Mouse (Mus musculus): ENCODE measurements around the gene Gpx4. TPM values are rescaled to one million over a fixed set of nuclear protein-coding genes. Genes with fewer than 3 reads are reported as not detected.

The Gpx4 gene
- polyA plus RNA-seq, 1 experiment from 2014 or later = 1,058 TPM

DNA sequence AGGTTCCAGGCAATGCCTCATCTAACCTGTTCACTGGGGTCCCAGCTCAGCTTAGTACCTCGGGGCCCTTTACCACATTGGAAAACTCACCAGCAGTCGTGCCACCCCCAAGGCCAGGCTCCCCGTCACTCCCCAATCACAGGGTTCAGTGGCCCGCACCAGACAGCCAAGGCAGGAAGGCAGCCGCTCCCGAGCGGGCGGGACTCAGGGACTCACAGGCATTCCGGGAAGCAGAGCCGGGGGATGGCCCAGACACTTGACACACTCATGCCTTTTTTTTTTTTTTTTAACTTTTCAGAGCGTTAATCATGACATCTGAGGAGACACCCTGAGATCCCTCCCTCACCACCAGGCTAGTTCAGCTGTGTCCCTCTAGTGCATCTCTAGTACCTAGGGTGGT, 54.0 kb downstream of the Gpx4 start:
- Histone ChIP-seq H3K27ac (ENCODE audit: low read length) (peak overlapping the region; percentile 85), H3K36me3 (ENCODE audit: insufficient read depth, low read length) (no peaks in the 10 kb centered on the region), H3K9ac (replicated peaks; ENCODE audit: low read depth) (0 out of 2 replicates have a peak overlapping the region, but pooled peaks have one; percentile 96), H3K4me3 (ENCODE audit: low read depth, low read length) (peak overlapping the region; percentile 95; the same call in 1 of the 2 replicates), H3K9me3 (ENCODE audit: low read length) (no peaks in the 10 kb centered on the region), H3K4me1 (ENCODE audit: insufficient read depth, low read depth, low read length) (peaks cover 38% of the 10 kb centered on the region), H3K4me2 (replicated peaks; ENCODE audit: low read depth, low read length) (peak overlapping the region; percentile 97), H3K27me3 (replicated peaks; ENCODE audit: insufficient read depth, low read length) (no peaks in the 10 kb centered on the region)
- WGBS = 31% methylated on average over 11 of the region's 11 CpGs
- ATAC-seq (peak; percentile 52), DNase-seq (ENCODE audit: low spot score) (peak; percentile 71)
- TF ChIP-seq EP300 (IDR thresholded peaks at IDR 0.05) (peak; percentile 20; the same call in 1 of the 2 replicates), CTCF (IDR thresholded peaks at IDR 0.05) (no peak)

- H3K4me1 ChIP-seq (ENCODE audit: insufficient read depth, low read depth, low read length) = peaks cover 25% of the 10 kb centered on the region; the same call in 1 of the 2 replicates
- peak; percentile 91 for DNase-seq (ENCODE audit: low spot score)
- under 1% methylated on average over 32 of the region's 59 CpGs for WGBS
Measured at GRCm38 (mm10) chr10:80102216-80102915, 55.4 kb downstream of the Gpx4 start.

GRCm38 (mm10) chr10:80103032-80103431, 56.1 kb downstream of the Gpx4 start:
- Histone ChIP-seq H3K9ac (replicated peaks; ENCODE audit: low read depth) (peak overlapping the region; percentile 96; the same call in 1 of the 2 replicates), H3K27ac (ENCODE audit: low read length) (peak overlapping the region; percentile 85; the same call in 1 of the 2 replicates), H3K36me3 (ENCODE audit: insufficient read depth, low read length) (no peaks in the 10 kb centered on the region), H3K4me3 (ENCODE audit: low read depth, low read length) (no peak overlapping the region), H3K4me1 (ENCODE audit: insufficient read depth, low read depth, low read length) (peaks cover 21% of the 10 kb centered on the region; the same call in 1 of the 2 replicates), H3K9me3 (ENCODE audit: low read length) (no peaks in the 10 kb centered on the region), H3K4me2 (replicated peaks; ENCODE audit: low read depth, low read length) (no peak overlapping the region; the same call in 1 of the 2 replicates), H3K27me3 (replicated peaks; ENCODE audit: insufficient read depth, low read length) (no peaks in the 10 kb centered on the region)
- TF ChIP-seq EP300 (IDR thresholded peaks at IDR 0.05) (no peak), CTCF (IDR thresholded peaks at IDR 0.05) (no peak)
- DNase-seq (ENCODE audit: low spot score) = no peak
- ATAC-seq = no peak
- WGBS = 79% methylated on average over 2 of the region's 2 CpGs

More at GRCm38 (mm10) chr10:80102216-80102915, 55.4 kb downstream of the Gpx4 start:
- Histone ChIP-seq H3K4me2 (replicated peaks; ENCODE audit: low read depth, low read length) (peak overlapping the region; percentile 97), H3K27ac (ENCODE audit: low read length) (peak overlapping the region; percentile 85), H3K4me3 (ENCODE audit: low read depth, low read length) (peak overlapping the region; percentile 95), H3K9ac (replicated peaks; ENCODE audit: low read depth) (peak overlapping the region; percentile 96), H3K27me3 (replicated peaks; ENCODE audit: insufficient read depth, low read length) (no peaks in the 10 kb centered on the region), H3K36me3 (ENCODE audit: insufficient read depth, low read length) (no peaks in the 10 kb centered on the region), H3K9me3 (ENCODE audit: low read length) (no peaks in the 10 kb centered on the region)
- peak; percentile 86 for ATAC-seq
- TF ChIP-seq CTCF (IDR thresholded peaks at IDR 0.05) (no peak), EP300 (IDR thresholded peaks at IDR 0.05) (no peak)

DNA sequence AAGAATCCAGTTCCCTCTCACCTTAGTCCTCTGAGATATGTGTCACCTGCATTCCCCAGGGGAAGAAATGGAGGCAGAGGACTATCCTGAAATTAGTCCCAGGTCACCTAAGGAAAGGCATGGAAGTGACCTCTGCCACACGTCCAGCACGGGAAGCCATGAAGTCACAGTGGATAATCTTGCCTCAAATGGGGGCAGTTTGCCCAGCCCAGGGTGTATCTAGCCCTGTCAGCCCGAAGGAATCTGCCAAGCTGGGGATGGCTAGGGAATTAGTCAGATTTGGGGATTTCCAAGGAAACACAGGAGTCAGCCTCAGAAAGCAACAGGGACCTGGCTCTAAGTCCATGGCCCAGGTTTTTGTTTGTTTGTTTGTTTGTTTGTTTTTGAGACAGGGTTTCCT, 57.2 kb downstream of the Gpx4 start:
- Histone ChIP-seq H3K4me3 (ENCODE audit: low read depth, low read length) (no peak overlapping the region), H3K9me3 (ENCODE audit: low read length) (no peaks in the 10 kb centered on the region), H3K27me3 (replicated peaks; ENCODE audit: insufficient read depth, low read length) (no peaks in the 10 kb centered on the region), H3K27ac (ENCODE audit: low read length) (no peak overlapping the region), H3K36me3 (ENCODE audit: insufficient read depth, low read length) (no peaks in the 10 kb centered on the region), H3K4me2 (replicated peaks; ENCODE audit: low read depth, low read length) (no peak overlapping the region), H3K9ac (replicated peaks; ENCODE audit: low read depth) (no peak overlapping the region), H3K4me1 (ENCODE audit: insufficient read depth, low read depth, low read length) (peaks cover 18% of the 10 kb centered on the region; the same call in 1 of the 2 replicates)
- no peak for TF ChIP-seq EP300 (IDR thresholded peaks at IDR 0.05)
- no peak for TF ChIP-seq CTCF (IDR thresholded peaks at IDR 0.05)
- WGBS = 88% methylated on average over 3 of the region's 3 CpGs
- ATAC-seq (no peak), DNase-seq (ENCODE audit: low spot score) (no peak)

DNA sequence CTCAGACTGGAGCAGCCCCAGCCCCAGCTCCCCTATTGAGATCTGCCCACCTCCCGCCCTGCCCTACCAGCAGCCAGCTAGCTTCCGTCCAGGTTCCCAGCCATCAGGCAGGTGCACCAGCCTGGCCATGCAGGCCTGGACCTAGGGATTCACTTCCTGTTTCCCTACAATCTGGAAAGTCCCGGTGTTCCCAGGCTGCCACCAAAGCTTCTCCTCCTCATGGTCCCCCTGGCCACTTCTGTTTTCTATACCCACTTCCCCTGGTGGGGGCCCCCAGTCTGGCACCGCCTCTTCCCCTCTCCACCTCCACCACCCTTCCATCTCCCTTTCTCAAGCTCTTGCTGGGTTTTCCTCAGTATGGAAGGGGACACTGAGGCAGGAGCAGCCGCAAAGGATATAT, 58.5 kb downstream of the Gpx4 start, which contains the start of gene Sbno2:
Gene Sbno2, minus strand, starts transcription at position 112 of the 400 bp plus-strand sequence.
- Histone ChIP-seq H3K4me2 (replicated peaks; ENCODE audit: low read depth, low read length) (no peak within 1 kb of the TSS), H3K36me3 (ENCODE audit: insufficient read depth, low read length) (no peaks in the 10 kb centered on the region), H3K9me3 (ENCODE audit: low read length) (no peaks in the 10 kb centered on the region), H3K27me3 (replicated peaks; ENCODE audit: insufficient read depth, low read length) (no peaks in the 10 kb centered on the region), H3K9ac (replicated peaks; ENCODE audit: low read depth) (0 out of 2 replicates have a peak within 1 kb of the TSS, but pooled peaks have one; percentile 4), H3K4me1 (ENCODE audit: insufficient read depth, low read depth, low read length) (peaks cover 8% of the 10 kb centered on the region; the same call in 1 of the 2 replicates), H3K27ac (ENCODE audit: low read length) (0 out of 2 replicates have a peak within 1 kb of the TSS, but pooled peaks have one; percentile 26), H3K4me3 (ENCODE audit: low read depth, low read length) (no peak within 1 kb of the TSS)
- DNase-seq (ENCODE audit: low spot score) (no peak), ATAC-seq (no peak)
- TF ChIP-seq CTCF (IDR thresholded peaks at IDR 0.05) (no peak), EP300 (IDR thresholded peaks at IDR 0.05) (no peak)
- 72% methylated on average over 5 of the region's 5 CpGs for WGBS

GRCm38 (mm10) chr10:80105926-80106325, 59.0 kb downstream of the Gpx4 start:
- H3K4me2 ChIP-seq (replicated peaks; ENCODE audit: low read depth, low read length) = no peak overlapping the region
- no peak for ATAC-seq
- H3K27ac ChIP-seq (ENCODE audit: low read length) = 0 out of 2 replicates have a peak overlapping the region, but pooled peaks have one; percentile 26
- 56% methylated on average over 5 of the region's 5 CpGs for WGBS
- H3K4me1 ChIP-seq (ENCODE audit: insufficient read depth, low read depth, low read length) = peaks cover 6% of the 10 kb centered on the region; the same call in 1 of the 2 replicates
- H3K36me3 ChIP-seq (ENCODE audit: insufficient read depth, low read length) = no peaks in the 10 kb centered on the region
- DNase-seq (ENCODE audit: low spot score) = peak; percentile 34
- no peak for TF ChIP-seq CTCF (IDR thresholded peaks at IDR 0.05)
- TF ChIP-seq EP300 (IDR thresholded peaks at IDR 0.05) = no peak
- no peaks in the 10 kb centered on the region for H3K27me3 ChIP-seq (replicated peaks; ENCODE audit: insufficient read depth, low read length)
- 0 out of 2 replicates have a peak overlapping the region, but pooled peaks have one; percentile 4 for H3K9ac ChIP-seq (replicated peaks; ENCODE audit: low read depth)
- H3K9me3 ChIP-seq (ENCODE audit: low read length) = no peaks in the 10 kb centered on the region
- no peak overlapping the region for H3K4me3 ChIP-seq (ENCODE audit: low read depth, low read length)

Other genes starting within 250 kb of the Gpx4 start
- gene Misp, start 226.2 kb upstream of the Gpx4 start, polyA plus RNA-seq (2015; fragmentation: Nextera tagmentation; extraction: Ambion mirVana) = 10.5 and 10.6 TPM in 2 replicates
- 107 and 109 TPM in 2 replicates for gene Ptbp1, start 192.7 kb upstream of the Gpx4 start, polyA plus RNA-seq (2015; fragmentation: Nextera tagmentation; extraction: Ambion mirVana)
- gene Prtn3, start 172.7 kb upstream of the Gpx4 start, polyA plus RNA-seq (2015; fragmentation: Nextera tagmentation; extraction: Ambion mirVana) = 2.2 and 2.4 TPM in 2 replicates
- gene Plppr3, start 172.5 kb upstream of the Gpx4 start, polyA plus RNA-seq (2015; fragmentation: Nextera tagmentation; extraction: Ambion mirVana) = 3.9 and 4.8 TPM in 2 replicates
- gene Elane, start 160.9 kb upstream of the Gpx4 start, polyA plus RNA-seq (2015; fragmentation: Nextera tagmentation; extraction: Ambion mirVana) = 0.92 TPM in 1 of 2 replicates, not detected in the other
- gene Cfd, start 156.3 kb upstream of the Gpx4 start, polyA plus RNA-seq (2015; fragmentation: Nextera tagmentation; extraction: Ambion mirVana) = not detected in 2 replicates
- gene Med16, start 138.2 kb upstream of the Gpx4 start, polyA plus RNA-seq (2015; fragmentation: Nextera tagmentation; extraction: Ambion mirVana) = 32.0 and 32.8 TPM in 2 replicates
- not detected in 2 replicates for gene Gm26602, start 136.3 kb upstream of the Gpx4 start, polyA plus RNA-seq (2015; fragmentation: Nextera tagmentation; extraction: Ambion mirVana)
- gene Kiss1r, start 130.2 kb upstream of the Gpx4 start, polyA plus RNA-seq (2015; fragmentation: Nextera tagmentation; extraction: Ambion mirVana) = 1.6 and 1.7 TPM in 2 replicates
- 123 and 129 TPM in 2 replicates for gene R3hdm4, start 126.0 kb upstream of the Gpx4 start, polyA plus RNA-seq (2015; fragmentation: Nextera tagmentation; extraction: Ambion mirVana)
- gene Arid3a, start 120.1 kb upstream of the Gpx4 start, polyA plus RNA-seq (2015; fragmentation: Nextera tagmentation; extraction: Ambion mirVana) = 4.8 and 7.1 TPM in 2 replicates
- gene Wdr18, start 87.0 kb upstream of the Gpx4 start, polyA plus RNA-seq (2015; fragmentation: Nextera tagmentation; extraction: Ambion mirVana) = 32.8 and 44.2 TPM in 2 replicates
- 0.24 and 0.32 TPM in 2 replicates for gene Grin3b, start 76.5 kb upstream of the Gpx4 start, polyA plus RNA-seq (2015; fragmentation: Nextera tagmentation; extraction: Ambion mirVana)
- gene Tmem259, start 62.8 kb upstream of the Gpx4 start, polyA plus RNA-seq (2015; fragmentation: Nextera tagmentation; extraction: Ambion mirVana) = 26.7 and 27.6 TPM in 2 replicates
- gene Cnn2, start 58.6 kb upstream of the Gpx4 start, polyA plus RNA-seq (2015; fragmentation: Nextera tagmentation; extraction: Ambion mirVana) = 483 and 567 TPM in 2 replicates
- 5.5 and 6.5 TPM in 2 replicates for gene Abca7, start 50.7 kb upstream of the Gpx4 start, polyA plus RNA-seq (2015; fragmentation: Nextera tagmentation; extraction: Ambion mirVana)
- 20.1 and 22.2 TPM in 2 replicates for gene Arhgap45, start 30.5 kb upstream of the Gpx4 start, polyA plus RNA-seq (2015; fragmentation: Nextera tagmentation; extraction: Ambion mirVana)
- 178 and 202 TPM in 2 replicates for gene Polr2e, start 7.4 kb upstream of the Gpx4 start, polyA plus RNA-seq (2015; fragmentation: Nextera tagmentation; extraction: Ambion mirVana)
- 17.5 and 26.4 TPM in 2 replicates for gene Sbno2, start 58.4 kb downstream of the Gpx4 start, polyA plus RNA-seq (2015; fragmentation: Nextera tagmentation; extraction: Ambion mirVana)
- 19.0 and 19.8 TPM in 2 replicates for gene Stk11, start 68.6 kb downstream of the Gpx4 start, polyA plus RNA-seq (2015; fragmentation: Nextera tagmentation; extraction: Ambion mirVana)
- 463 and 491 TPM in 2 replicates for gene Atp5d, start 91.5 kb downstream of the Gpx4 start, polyA plus RNA-seq (2015; fragmentation: Nextera tagmentation; extraction: Ambion mirVana)
- 5.1 and 5.5 TPM in 2 replicates for gene Cbarp, start 93.7 kb downstream of the Gpx4 start, polyA plus RNA-seq (2015; fragmentation: Nextera tagmentation; extraction: Ambion mirVana)
- 13.2 and 14.2 TPM in 2 replicates for gene Midn, start 101.1 kb downstream of the Gpx4 start, polyA plus RNA-seq (2015; fragmentation: Nextera tagmentation; extraction: Ambion mirVana)
- 203 and 305 TPM in 2 replicates for gene Cirbp, start 118.8 kb downstream of the Gpx4 start, polyA plus RNA-seq (2015; fragmentation: Nextera tagmentation; extraction: Ambion mirVana)
- gene 1600002K03Rik, start 125.8 kb downstream of the Gpx4 start, polyA plus RNA-seq (2015; fragmentation: Nextera tagmentation; extraction: Ambion mirVana) = 10.4 and 11.7 TPM in 2 replicates
- 5.1 and 6.9 TPM in 2 replicates for gene Efna2, start 132.3 kb downstream of the Gpx4 start, polyA plus RNA-seq (2015; fragmentation: Nextera tagmentation; extraction: Ambion mirVana)
- 34.0 and 36.9 TPM in 2 replicates for gene Mum1, start 179.3 kb downstream of the Gpx4 start, polyA plus RNA-seq (2015; fragmentation: Nextera tagmentation; extraction: Ambion mirVana)
- 295 and 327 TPM in 2 replicates for gene Ndufs7, start 202.0 kb downstream of the Gpx4 start, polyA plus RNA-seq (2015; fragmentation: Nextera tagmentation; extraction: Ambion mirVana)
- gene Gamt, start 213.8 kb downstream of the Gpx4 start, polyA plus RNA-seq (2015; fragmentation: Nextera tagmentation; extraction: Ambion mirVana) = 23.5 and 25.4 TPM in 2 replicates
- 37.8 and 38.1 TPM in 2 replicates for gene Dazap1, start 214.3 kb downstream of the Gpx4 start, polyA plus RNA-seq (2015; fragmentation: Nextera tagmentation; extraction: Ambion mirVana)
- 651 and 741 TPM in 2 replicates for gene Rps15, start 245.3 kb downstream of the Gpx4 start, polyA plus RNA-seq (2015; fragmentation: Nextera tagmentation; extraction: Ambion mirVana)
- gene Apc2, start 248.8 kb downstream of the Gpx4 start, polyA plus RNA-seq (2015; fragmentation: Nextera tagmentation; extraction: Ambion mirVana) = 0.57 and 0.85 TPM in 2 replicates

Data from lung, postnatal 0 days (tissue).